Mouse (Mus musculus): ENCODE measurements around the gene Hfe2. TPM values are rescaled to one million over a fixed set of nuclear protein-coding genes. Genes with fewer than 3 reads are reported as not detected.

The Hfe2 gene
- total RNA-seq, 1 experiment from 2014 or later: not detected

- ATAC-seq (replicated peaks; ENCODE audit: low read depth, poor library complexity, severe bottlenecking): no peak
These were observed 30.1 kb downstream of the Hfe2 start for GRCm38 (mm10) chr3:96555041-96555596.

- no peak for ATAC-seq (replicated peaks; ENCODE audit: low read depth, poor library complexity, severe bottlenecking)
These were observed 31.1 kb downstream of the Hfe2 start for GRCm38 (mm10) chr3:96555999-96556614.

- no peak for ATAC-seq (replicated peaks; ENCODE audit: low read depth, poor library complexity, severe bottlenecking)
These were observed 32.0 kb downstream of the Hfe2 start for GRCm38 (mm10) chr3:96556651-96557635.

DNA sequence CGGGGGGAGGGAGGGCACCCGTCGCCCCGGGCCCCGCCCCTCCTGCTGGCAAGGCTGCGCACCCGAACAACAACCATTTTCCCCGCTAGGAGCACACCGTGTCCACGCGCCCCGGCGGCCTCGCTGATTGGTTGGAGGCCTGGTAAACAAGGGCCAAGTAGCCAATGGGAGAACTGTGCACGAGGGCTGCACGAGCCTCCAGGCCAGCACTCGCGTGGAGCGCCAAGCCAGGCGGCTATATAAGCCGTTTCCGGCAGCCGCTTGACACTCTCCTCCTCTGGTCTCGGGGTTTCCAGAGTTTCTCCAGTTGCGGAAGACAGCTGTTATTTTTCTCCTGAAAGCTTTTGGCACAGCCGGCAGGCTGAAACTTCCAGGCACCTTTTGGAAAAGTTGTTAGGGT lies 32.7 kb downstream of the Hfe2 start, which contains the start of gene Txnip:
Gene Txnip (plus strand): TSS at position 264 of the 400 bp plus-strand sequence.
- peak; percentile 88 for ATAC-seq (replicated peaks; ENCODE audit: low read depth, poor library complexity, severe bottlenecking)

DNA sequence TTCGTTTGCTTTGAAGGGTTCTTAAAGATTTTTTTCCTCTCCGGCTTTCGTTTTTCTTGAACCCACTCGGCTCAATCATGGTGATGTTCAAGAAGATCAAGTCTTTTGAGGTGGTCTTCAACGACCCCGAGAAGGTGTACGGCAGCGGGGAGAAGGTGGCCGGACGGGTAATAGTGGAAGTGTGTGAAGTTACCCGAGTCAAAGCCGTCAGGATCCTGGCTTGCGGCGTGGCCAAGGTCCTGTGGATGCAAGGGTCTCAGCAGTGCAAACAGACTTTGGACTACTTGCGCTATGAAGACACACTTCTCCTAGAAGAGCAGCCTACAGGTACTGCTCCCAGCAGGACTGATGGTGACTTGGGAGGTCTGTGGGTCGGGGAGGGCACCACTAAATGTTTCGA lies 33.2 kb downstream of the Hfe2 start:
- no peak for ATAC-seq (replicated peaks; ENCODE audit: low read depth, poor library complexity, severe bottlenecking)

- no peak for ATAC-seq (replicated peaks; ENCODE audit: low read depth, poor library complexity, severe bottlenecking)
These were observed 33.8 kb downstream of the Hfe2 start for GRCm38 (mm10) chr3:96558668-96559196.

GRCm38 (mm10) chr3:96559398-96559910 lies 34.5 kb downstream of the Hfe2 start:
- no peak for ATAC-seq (replicated peaks; ENCODE audit: low read depth, poor library complexity, severe bottlenecking)

GRCm38 (mm10) chr3:96559911-96560850 lies 35.2 kb downstream of the Hfe2 start:
- no peak for ATAC-seq (replicated peaks; ENCODE audit: low read depth, poor library complexity, severe bottlenecking)

DNA sequence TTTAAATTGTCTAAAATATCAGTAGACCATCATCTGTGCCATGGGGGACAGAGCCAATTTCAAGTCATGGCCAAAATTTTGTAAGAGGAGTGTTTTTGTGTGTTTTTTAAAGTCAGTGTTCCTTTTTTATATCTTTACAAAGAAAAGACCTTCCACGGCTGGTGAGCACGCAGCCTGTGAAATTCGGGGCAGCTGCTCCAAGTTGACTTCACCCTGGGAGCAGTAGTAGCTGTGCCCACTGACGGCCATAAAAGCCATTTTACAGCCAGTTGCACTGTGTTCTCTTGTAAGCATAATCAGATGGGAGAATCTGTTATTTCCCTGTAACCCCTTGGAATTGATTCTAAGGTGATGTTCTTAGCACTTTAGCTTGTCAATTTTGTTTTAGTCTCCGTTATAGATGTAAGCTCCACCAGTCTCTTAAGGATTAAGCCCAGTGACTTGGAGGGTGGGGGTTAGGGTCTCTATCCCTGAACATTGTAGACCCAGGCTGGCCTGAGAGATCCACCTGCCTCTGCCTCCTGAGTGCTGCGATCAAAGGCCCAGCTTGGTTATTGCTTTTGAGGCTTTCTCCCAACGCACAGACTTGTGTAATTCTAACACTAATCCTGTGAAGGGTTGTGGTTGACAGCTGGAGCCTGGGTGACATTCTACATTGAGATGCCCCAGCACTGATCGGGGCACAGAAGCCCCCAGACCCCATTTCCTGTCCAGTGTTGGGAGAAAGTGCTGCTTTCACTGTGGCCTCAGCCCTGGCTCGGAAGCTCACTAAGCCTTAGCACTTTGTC lies 36.1 kb downstream of the Hfe2 start:
- ATAC-seq (replicated peaks; ENCODE audit: low read depth, poor library complexity, severe bottlenecking): no peak

- ATAC-seq (replicated peaks; ENCODE audit: low read depth, poor library complexity, severe bottlenecking): no peak
These were observed 37.1 kb downstream of the Hfe2 start for GRCm38 (mm10) chr3:96561946-96562681.

DNA sequence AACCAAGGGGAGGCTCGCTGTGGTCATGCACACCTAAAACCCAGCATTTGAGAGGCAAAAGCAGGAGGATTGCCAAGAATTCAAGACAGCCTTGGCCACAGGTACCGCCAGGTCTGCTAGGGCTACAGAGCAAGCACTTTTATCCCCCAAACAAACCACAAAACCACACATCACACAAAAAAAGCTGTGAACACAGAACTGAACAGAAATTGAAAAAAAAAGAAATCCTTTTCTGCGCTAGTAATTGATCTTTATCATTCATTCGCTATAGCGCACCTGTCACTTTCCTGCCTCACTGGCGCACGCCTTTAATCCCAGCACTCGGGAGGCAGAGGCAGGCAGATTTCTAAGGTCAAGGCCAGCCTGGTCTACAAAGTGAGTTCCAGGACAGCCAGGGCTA lies 38.3 kb downstream of the Hfe2 start:
- ATAC-seq (replicated peaks; ENCODE audit: low read depth, poor library complexity, severe bottlenecking): no peak

DNA sequence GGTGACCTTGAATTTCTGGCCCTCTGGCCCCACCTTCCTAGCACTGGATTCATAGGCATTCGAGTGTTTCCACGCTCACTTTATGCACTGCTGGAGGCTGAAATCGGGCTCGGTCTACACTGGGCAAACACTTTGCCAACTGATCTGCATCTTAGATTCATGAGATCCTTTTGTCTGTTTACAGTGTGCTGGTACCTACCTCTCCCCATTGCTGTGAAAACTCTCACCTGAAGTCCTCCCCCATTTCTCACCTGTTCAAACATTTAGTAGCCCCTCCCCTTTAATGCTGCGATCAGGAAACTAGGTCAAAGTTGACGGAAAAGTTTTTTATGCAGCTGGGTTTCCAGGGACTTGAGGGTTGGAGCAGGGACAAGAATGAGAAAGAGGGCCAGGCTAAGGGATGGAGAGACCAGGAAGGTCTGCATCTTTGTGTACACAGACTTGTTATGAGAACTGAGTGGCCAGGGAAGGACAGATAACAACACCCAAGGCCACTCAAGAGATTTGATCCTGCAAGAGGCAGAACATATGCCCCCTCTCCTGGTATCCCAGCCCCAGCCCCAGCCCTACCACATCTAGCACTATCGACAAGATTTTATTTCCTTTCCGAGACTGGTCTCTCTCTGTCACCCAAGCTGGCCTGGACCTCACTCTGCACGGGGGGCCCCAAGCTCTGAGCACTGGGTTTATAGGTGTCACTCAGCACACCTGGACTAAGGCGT lies 39.1 kb downstream of the Hfe2 start:
- ATAC-seq (replicated peaks; ENCODE audit: low read depth, poor library complexity, severe bottlenecking): peak; percentile 19

DNA sequence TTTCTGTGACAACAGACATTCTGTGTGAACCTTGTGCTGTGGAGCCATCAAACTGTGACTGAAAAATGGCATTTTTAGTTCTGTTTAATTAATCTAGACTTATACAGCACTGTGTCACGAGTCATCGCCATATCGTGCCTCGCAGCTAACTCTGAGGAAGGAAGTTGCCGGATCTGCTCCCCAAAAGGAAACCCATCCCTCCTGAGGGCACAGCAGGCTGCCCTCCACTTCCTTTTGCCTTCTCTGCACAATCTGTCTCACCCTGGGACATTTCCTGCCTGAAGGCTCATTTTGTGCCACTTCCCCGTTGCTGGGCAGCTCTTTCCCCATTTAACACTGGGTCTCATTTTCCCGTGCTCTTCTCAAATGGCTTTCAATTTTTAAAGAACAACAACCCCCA lies 39.7 kb downstream of the Hfe2 start:
- ATAC-seq (replicated peaks; ENCODE audit: low read depth, poor library complexity, severe bottlenecking): peak; percentile 89

GRCm38 (mm10) chr3:96565105-96565504 lies 40.1 kb downstream of the Hfe2 start:
- no peak for ATAC-seq (replicated peaks; ENCODE audit: low read depth, poor library complexity, severe bottlenecking)

DNA sequence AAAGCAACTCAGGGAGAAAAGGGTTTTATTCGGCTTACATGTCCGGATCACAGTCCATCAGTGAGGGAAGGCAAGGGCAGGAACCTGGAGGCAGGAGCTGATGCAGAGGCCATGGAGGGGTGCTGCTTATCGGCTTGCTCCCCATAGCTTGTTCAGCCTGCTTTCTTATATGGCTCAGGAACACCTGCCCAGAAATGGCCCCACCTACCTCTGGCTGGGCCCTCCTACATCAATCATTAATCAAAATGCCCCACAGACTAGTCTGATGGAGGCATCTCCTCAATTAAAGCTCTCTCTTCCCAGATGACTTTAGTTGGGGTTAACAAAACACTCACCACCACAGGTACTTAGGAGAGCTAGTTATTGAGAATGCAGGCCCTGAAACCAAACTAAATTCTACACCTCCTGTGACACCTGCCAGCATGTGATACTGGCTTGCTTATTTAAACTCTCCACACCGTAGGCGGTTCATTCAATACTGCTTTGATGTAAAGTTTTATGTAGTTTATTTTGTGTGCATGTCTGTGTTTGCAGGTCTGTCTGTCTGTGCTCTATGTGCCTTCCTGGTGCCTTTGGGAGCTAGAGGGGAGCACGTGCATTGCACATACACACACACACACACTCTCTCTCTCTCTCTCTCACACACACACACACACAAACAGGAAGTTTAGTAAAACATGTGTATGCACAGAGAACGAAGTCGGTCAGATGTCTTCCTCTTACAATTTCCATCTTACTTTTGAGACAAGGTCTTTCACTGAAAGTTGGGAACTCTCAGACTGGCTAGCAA lies 41.9 kb downstream of the Hfe2 start:
- no peak for ATAC-seq (replicated peaks; ENCODE audit: low read depth, poor library complexity, severe bottlenecking)

DNA sequence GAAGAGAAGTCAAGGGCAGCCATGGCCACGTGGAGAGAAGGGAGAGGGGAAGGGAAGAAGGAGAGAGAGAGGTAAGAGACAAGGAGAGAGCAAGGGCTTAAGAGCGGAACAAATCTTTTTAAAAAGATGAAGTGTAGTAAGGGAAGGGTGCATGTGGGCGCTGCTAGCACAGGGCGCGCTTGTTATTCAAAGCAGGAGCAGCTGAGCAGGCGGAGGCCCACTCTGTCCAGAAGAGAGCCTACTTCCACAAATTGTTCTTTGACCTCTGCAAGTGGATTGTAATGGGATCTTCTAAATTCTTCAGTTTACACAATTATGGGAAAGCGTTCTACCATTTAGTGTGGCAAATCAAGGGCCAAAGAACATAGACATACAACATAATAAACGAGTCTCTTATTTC lies 43.6 kb downstream of the Hfe2 start:
- no peak for ATAC-seq (replicated peaks; ENCODE audit: low read depth, poor library complexity, severe bottlenecking)

DNA sequence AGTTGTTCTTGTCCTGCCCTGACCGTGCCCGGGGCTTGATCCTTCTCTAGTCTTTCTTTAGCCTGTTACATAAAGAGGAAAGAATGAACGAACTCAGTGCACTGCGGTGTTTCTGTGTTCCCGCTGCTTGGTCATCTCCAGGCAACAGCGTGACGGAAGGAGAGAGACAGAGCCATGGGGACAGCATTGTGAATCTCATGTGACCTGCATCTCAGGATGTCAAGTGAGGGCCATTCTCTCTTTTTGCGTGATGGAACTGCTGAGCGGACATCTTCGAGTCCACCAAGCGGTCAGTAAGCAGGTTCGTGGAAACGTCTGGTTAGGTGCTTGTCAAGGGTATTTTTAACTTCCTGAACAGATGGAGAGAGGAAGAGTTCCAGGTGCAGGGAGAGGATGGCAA lies 44.5 kb downstream of the Hfe2 start:
- ATAC-seq (replicated peaks; ENCODE audit: low read depth, poor library complexity, severe bottlenecking): no peak

All from common myeloid progenitor, adult 5-6 weeks (primary cell).